Mouse (Mus musculus) limb, embryonic 14.5 days (tissue): Measurements from ENCODE around the gene Rhebl1. TPM values are rescaled to one million over a fixed set of nuclear protein-coding genes. Genes with fewer than 3 reads are reported as not detected.
"Not testable (repeated sequence)": the region's sequence is repeated elsewhere in the genome, so short reads cannot be mapped to it uniquely, and the experiment has no call there.

Source experiments
- ATAC-seq: fragments of 200-750 bp; cut with Nextera tagmentation; 2 replicates; pipeline ENCODE4 v1.8.0; 2017; ENCODE audit warnings: low read depth, moderate number of reproducible peaks, moderate TSS enrichment; ENCODE audit not compliant: low FRiP score
- DNase-seq: peaks from one replicate; pipeline ENCODE4 v3.0.0-alpha.2; 2015; ENCODE audit warnings: low spot score
- H3K27ac ChIP-seq: fragments of 300-500 bp; sonication (generic); replicated peaks from 2 replicates; pipeline ENCODE4 v1.5.1; 2014; ENCODE audit warnings: low read depth, mild to moderate bottlenecking, low read length, moderate library complexity, mixed read lengths
- H3K27me3 ChIP-seq: fragments of 300-500 bp; sonication (generic); 2 replicates; pipeline ENCODE4 v1.6.1; 2014; ENCODE audit warnings: low read length, mixed read lengths; ENCODE audit not compliant: control insufficient read depth, insufficient read depth
- H3K36me3 ChIP-seq: fragments of 300-500 bp; sonication (generic); 2 replicates; pipeline ENCODE4 v1.6.1; 2014; ENCODE audit warnings: mild to moderate bottlenecking, low read length, moderate library complexity, mixed read lengths; ENCODE audit not compliant: control insufficient read depth, insufficient read depth
- H3K4me1 ChIP-seq: fragments of 300-500 bp; sonication (generic); 2 replicates; pipeline ENCODE4 v1.6.1; 2014; ENCODE audit warnings: antibody characterized with exemption, low read length, mixed read lengths; ENCODE audit not compliant: control insufficient read depth, insufficient read depth
- H3K4me2 ChIP-seq: fragments of 300-500 bp; sonication (generic); replicated peaks from 2 replicates; pipeline ENCODE4 v1.6.1; 2014; ENCODE audit warnings: low read depth, mild to moderate bottlenecking, low read length, moderate library complexity; ENCODE audit not compliant: severe bottlenecking
- H3K4me3 ChIP-seq: fragments of 300-500 bp; sonication (generic); replicated peaks from 2 replicates; pipeline ENCODE4 v1.5.1; 2014; ENCODE audit warnings: low read length
- H3K9ac ChIP-seq: fragments of 300-500 bp; sonication (generic); 2 replicates; pipeline ENCODE4 v1.6.1; 2014; ENCODE audit warnings: mild to moderate bottlenecking, low read depth, low read length, moderate library complexity; ENCODE audit not compliant: severe bottlenecking
- H3K9me3 ChIP-seq: fragments of 300-500 bp; sonication (generic); 2 replicates; pipeline ENCODE4 v1.6.1; 2016; ENCODE audit warnings: low read length; ENCODE audit not compliant: control insufficient read depth
- POLR2A ChIP-seq: fragments of 200-500 bp; IDR thresholded peaks from 2 replicates; pipeline ENCODE4 v1.8.0; 2012; ENCODE audit warnings: inconsistent platforms, mild to moderate bottlenecking, moderate library complexity, borderline replicate concordance; ENCODE audit not compliant: insufficient read depth, insufficient read length; ENCODE audit errors: extremely low read depth
- WGBS: fragments of 180-500 bp; shearing (Covaris S2); extraction: QIAGEN DNeasy Blood & Tissue Kit; methylation state at CpG from one replicate; pipeline ENCODE4 v1.1.7; 2014; 5-methylcytosine and 5-hydroxymethylcytosine counted together
- polyA plus RNA-seq, 2 experiments: library from polyadenylated mRNA; depleted of rRNA in 1 of 2; stranded (reverse) in 1 of 2; unstranded in 1 of 2; fragments of >200 nt; fragmentation: Nextera tagmentation in 1 of 2; extraction: Ambion mirVana in 1 of 2; gene quantifications; 2 replicates each; pipeline versions ENCODE4 v1.2.1 to v1.2.3; 2012 to 2014

The Rhebl1 gene
- polyA plus RNA-seq, 2 experiments: 12.0 to 14.5 TPM

GRCm38 (mm10) chr15:98934217-98934839 lies 40.0 kb upstream of the Rhebl1 start, which contains the start of gene Tuba1b:
TSS of gene Tuba1b (minus strand) at chr15:98934565.
- WGBS: under 1% methylated on average over 45 of the region's 58 CpGs
- Histone ChIP-seq H3K36me3 (peaks cover 16% of the 10 kb centered on the region), H3K9me3 (no peaks in the 10 kb centered on the region), H3K27ac (peak within 1 kb of the TSS; percentile 98), H3K4me3 (peak within 1 kb of the TSS; percentile 73), H3K9ac (peak within 1 kb of the TSS; percentile 90), H3K4me1 (peaks cover 14% of the 10 kb centered on the region), H3K4me2 (peak within 1 kb of the TSS; percentile 97), H3K27me3 (no peaks in the 10 kb centered on the region)
- ATAC-seq (peak; percentile 94), DNase-seq (peak; percentile 94)
- peak; percentile 91; the same call in 1 of the 2 replicates for TF ChIP-seq POLR2A

- no peak for TF ChIP-seq POLR2A
- Histone ChIP-seq H3K9me3 (no peaks in the 10 kb centered on the region), H3K27ac (peak overlapping the region; percentile 98), H3K4me2 (peak overlapping the region; percentile 97), H3K27me3 (no peaks in the 10 kb centered on the region), H3K4me3 (peak overlapping the region; percentile 73), H3K9ac (peak overlapping the region; percentile 90), H3K36me3 (peaks cover 16% of the 10 kb centered on the region), H3K4me1 (peaks cover 14% of the 10 kb centered on the region)
- ATAC-seq (peak; percentile 83), DNase-seq (peak; percentile 96)
- WGBS: under 1% methylated on average over 35 of the region's 35 CpGs
These were observed 39.5 kb upstream of the Rhebl1 start for GRCm38 (mm10) chr15:98933833-98934216.

GRCm38 (mm10) chr15:98933004-98933671 lies 38.8 kb upstream of the Rhebl1 start:
- Histone ChIP-seq H3K4me2 (peak overlapping the region; percentile 97), H3K9ac (peak overlapping the region; percentile 90), H3K36me3 (peaks cover 16% of the 10 kb centered on the region), H3K27ac (peak overlapping the region; percentile 98), H3K4me1 (peaks cover 17% of the 10 kb centered on the region), H3K4me3 (peak overlapping the region; percentile 73)
- not testable (repeated sequence) for H3K9me3 ChIP-seq, DNase-seq, H3K27me3 ChIP-seq, ATAC-seq
- WGBS: 9% methylated on average over 8 of the region's 9 CpGs

GRCm38 (mm10) chr15:98930998-98931397 lies 36.7 kb upstream of the Rhebl1 start:
- H3K4me2 ChIP-seq: no peak overlapping the region
- no peaks in the 10 kb centered on the region for H3K27me3 ChIP-seq
- peaks cover 17% of the 10 kb centered on the region for H3K4me1 ChIP-seq
- no peak for DNase-seq
- H3K27ac ChIP-seq: no peak overlapping the region
- H3K4me3 ChIP-seq: no peak overlapping the region
- H3K36me3 ChIP-seq: peaks cover 16% of the 10 kb centered on the region
- H3K9me3 ChIP-seq: no peaks in the 10 kb centered on the region
- 78% methylated on average over 3 of the region's 3 CpGs for WGBS
- no peak overlapping the region for H3K9ac ChIP-seq
- TF ChIP-seq POLR2A: no peak
- no peak for ATAC-seq

GRCm38 (mm10) chr15:98930017-98930734 lies 35.8 kb upstream of the Rhebl1 start:
- H3K9ac ChIP-seq: no peak overlapping the region
- no peak overlapping the region for H3K4me3 ChIP-seq
- DNase-seq (no peak), ATAC-seq (no peak)
- H3K36me3 ChIP-seq: peaks cover 16% of the 10 kb centered on the region
- peaks cover 9% of the 10 kb centered on the region for H3K4me1 ChIP-seq
- 44% methylated on average over 8 of the region's 8 CpGs for WGBS
- no peaks in the 10 kb centered on the region for H3K27me3 ChIP-seq
- no peak overlapping the region for H3K27ac ChIP-seq
- TF ChIP-seq POLR2A: no peak
- no peak overlapping the region for H3K4me2 ChIP-seq
- no peaks in the 10 kb centered on the region for H3K9me3 ChIP-seq
